Mouse (Mus musculus): ENCODE measurements at regions not wholly inside any gene's neighbourhood (a gene's known extent, or its start where the extent isn't known, plus 50 kb on each side); places are given as distances from the start of the nearest gene placed in this dataset.

GRCm38 (mm10) chr8:36363291-36363690 lies 597.7 kb downstream of the Gm19410 start:
- DNase-seq (ENCODE audit: low spot score) = no peak

GRCm38 (mm10) chr8:36364567-36365231 lies 599.1 kb downstream of the Gm19410 start:
- DNase-seq (ENCODE audit: low spot score) = no peak

GRCm38 (mm10) chr8:36365945-36366344 lies 600.4 kb downstream of the Gm19410 start:
- DNase-seq (ENCODE audit: low spot score) = no peak

GRCm38 (mm10) chr8:36376579-36377350 lies 611.2 kb downstream of the Gm19410 start:
- no peak for DNase-seq (ENCODE audit: low spot score)

- no peak for DNase-seq (ENCODE audit: low spot score)
Measured at GRCm38 (mm10) chr8:36394487-36394886, 598.9 kb upstream of the AI429214 start.

GRCm38 (mm10) chr8:36396493-36396892 lies 596.9 kb upstream of the AI429214 start:
- DNase-seq (ENCODE audit: low spot score) = no peak

- DNase-seq (ENCODE audit: low spot score) = no peak
Measured at GRCm38 (mm10) chr8:36406706-36407105, 586.7 kb upstream of the AI429214 start.
